Mouse (Mus musculus) myocyte (in vitro differentiated cells): Measurements from ENCODE around the gene Pspn. TPM values are rescaled to one million over a fixed set of nuclear protein-coding genes. Genes with fewer than 3 reads are reported as not detected.

ENCODE experiments used
- H3K27me3 ChIP-seq: one replicate; pipeline ENCODE4 v1.6.1; 2011; ENCODE audit not compliant: control insufficient read depth, insufficient read depth, insufficient read length
- H3K36me3 ChIP-seq: one replicate; pipeline ENCODE4 v1.6.1; 2011; ENCODE audit not compliant: control insufficient read depth, insufficient read depth
- H3K4me2 ChIP-seq: one replicate; pipeline ENCODE4 v1.6.1; 2011; ENCODE audit warnings: low read depth, control low read depth
- H3K4me3 ChIP-seq: one replicate; pipeline ENCODE4 v1.5.1; 2011; ENCODE audit warnings: mild to moderate bottlenecking, control low read depth, moderate library complexity
- H3K79me2 ChIP-seq: one replicate; pipeline ENCODE4 v1.6.1; 2011; ENCODE audit not compliant: control insufficient read depth, insufficient read depth
- H3ac ChIP-seq: one replicate; pipeline ENCODE4 v1.6.1; 2011; ENCODE audit not compliant: control insufficient read depth, insufficient read length
- CEBPB ChIP-seq: IDR thresholded peaks from 2 replicates; pipeline ENCODE4 v1.6.1; 2011; ENCODE audit warnings: mild to moderate bottlenecking, moderate library complexity; ENCODE audit not compliant: poor library complexity, insufficient read depth, severe bottlenecking
- E2F4 ChIP-seq: IDR thresholded peaks from one replicate; pipeline ENCODE4 v1.6.1; 2011; ENCODE audit warnings: mild to moderate bottlenecking, control low read depth, moderate library complexity; ENCODE audit not compliant: insufficient read depth
- MAX ChIP-seq: IDR thresholded peaks from one replicate; pipeline ENCODE4 v1.6.1; 2011; ENCODE audit warnings: low read depth, mild to moderate bottlenecking, control low read depth
- MYOD1 ChIP-seq, 3 experiments: IDR thresholded peaks; one replicate each; pipeline ENCODE4 v1.6.1; 2011; ENCODE audit warnings: control low read depth in 2 of 3, low read depth in 2 of 3, mild to moderate bottlenecking in 2 of 3, moderate library complexity in 1 of 3; ENCODE audit not compliant: insufficient read length in 2 of 3, control insufficient read depth in 1 of 3
- MYOG ChIP-seq, 3 experiments: IDR thresholded peaks; one replicate each; pipeline ENCODE4 v1.6.1; 2011; ENCODE audit warnings: control low read depth in 2 of 3, low read depth in 2 of 3, mild to moderate bottlenecking in 2 of 3; ENCODE audit not compliant: insufficient read length in 2 of 3, control insufficient read depth in 1 of 3, insufficient read depth in 1 of 3
- POLR2A ChIP-seq: IDR thresholded peaks from one replicate; pipeline ENCODE4 v1.6.1; 2011; ENCODE audit warnings: low read depth, mild to moderate bottlenecking, control low read depth, moderate library complexity; ENCODE audit not compliant: insufficient read length
- POLR2AphosphoS2 ChIP-seq: IDR thresholded peaks from one replicate; pipeline ENCODE4 v1.6.1; 2011; ENCODE audit warnings: low read depth, control low read depth; ENCODE audit not compliant: insufficient read length
- REST ChIP-seq: IDR thresholded peaks from one replicate; pipeline ENCODE4 v1.6.1; 2011; ENCODE audit warnings: mild to moderate bottlenecking, control low read depth, moderate library complexity; ENCODE audit not compliant: insufficient read depth, insufficient read length
- SRF ChIP-seq: IDR thresholded peaks from one replicate; pipeline ENCODE4 v1.6.1; 2011; ENCODE audit warnings: low read depth; ENCODE audit not compliant: control insufficient read depth, insufficient read length
- TCF12 ChIP-seq: IDR thresholded peaks from one replicate; pipeline ENCODE4 v1.6.1; 2011; ENCODE audit warnings: mild to moderate bottlenecking, control low read depth; ENCODE audit not compliant: poor library complexity, insufficient read depth, severe bottlenecking
- TCF3 ChIP-seq: IDR thresholded peaks from one replicate; pipeline ENCODE4 v1.6.1; 2011; ENCODE audit warnings: low read depth, control low read depth; ENCODE audit not compliant: insufficient read length
- USF1 ChIP-seq: IDR thresholded peaks from one replicate; pipeline ENCODE4 v1.6.1; 2011; ENCODE audit warnings: low read depth, mild to moderate bottlenecking, control low read depth, moderate library complexity
- polyA plus RNA-seq: library from polyadenylated mRNA; unstranded; fragments of >200 nt; fragmentation: generic; extraction: Trizol; gene quantifications from one replicate; pipeline ENCODE4 v1.2.1, GENCODE M21; 2012; ENCODE audit warnings: missing spikeins

The Pspn gene
- polyA plus RNA-seq, 1 experiment = 1.1 TPM

DNA sequence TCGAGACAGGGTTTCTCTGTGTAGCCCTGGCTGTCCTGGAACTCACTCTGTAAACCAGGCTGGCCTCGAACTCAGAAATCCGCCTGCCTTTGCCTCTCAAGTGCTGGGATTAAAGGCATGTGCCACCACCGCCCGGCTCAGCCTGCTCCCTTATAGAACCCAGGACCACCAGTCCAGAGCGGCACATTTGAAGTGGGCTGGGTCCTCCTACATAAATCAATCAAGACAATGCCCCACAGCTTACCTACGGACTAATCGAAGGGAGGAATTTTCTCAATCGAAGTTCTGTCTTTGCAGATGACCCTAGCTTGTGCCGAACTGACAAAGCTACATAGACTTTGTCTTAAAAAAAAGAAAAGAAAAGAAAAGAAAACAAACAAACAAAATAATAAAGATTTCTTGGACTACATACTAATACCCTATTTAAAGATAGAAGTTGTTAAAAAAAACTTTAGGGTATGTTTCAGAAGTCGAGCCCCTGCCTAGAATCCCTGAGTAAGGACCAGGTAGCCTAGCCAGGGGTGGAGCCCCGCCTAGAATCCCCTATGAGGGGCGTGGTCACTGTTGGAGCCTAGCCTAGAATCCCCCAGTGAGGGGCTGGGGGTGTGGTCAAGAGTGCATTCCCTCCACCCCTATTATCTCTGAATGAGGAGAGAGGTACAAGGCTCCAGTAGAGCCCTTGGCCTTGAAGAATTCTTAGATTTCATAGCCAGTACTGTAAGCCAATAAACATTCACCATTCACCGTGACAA is 25.7 kb downstream of the Pspn start:
- H3K4me3 ChIP-seq = no peak overlapping the region
- H3K27me3 ChIP-seq = peaks cover 66% of the 10 kb centered on the region
- TF ChIP-seq POLR2A (no peak), TCF3 (no peak)
- no peak overlapping the region for H3K4me2 ChIP-seq
- no peaks in the 10 kb centered on the region for H3K36me3 ChIP-seq
- H3ac ChIP-seq = no peak overlapping the region
- H3K79me2 ChIP-seq = no peaks in the 10 kb centered on the region

DNA sequence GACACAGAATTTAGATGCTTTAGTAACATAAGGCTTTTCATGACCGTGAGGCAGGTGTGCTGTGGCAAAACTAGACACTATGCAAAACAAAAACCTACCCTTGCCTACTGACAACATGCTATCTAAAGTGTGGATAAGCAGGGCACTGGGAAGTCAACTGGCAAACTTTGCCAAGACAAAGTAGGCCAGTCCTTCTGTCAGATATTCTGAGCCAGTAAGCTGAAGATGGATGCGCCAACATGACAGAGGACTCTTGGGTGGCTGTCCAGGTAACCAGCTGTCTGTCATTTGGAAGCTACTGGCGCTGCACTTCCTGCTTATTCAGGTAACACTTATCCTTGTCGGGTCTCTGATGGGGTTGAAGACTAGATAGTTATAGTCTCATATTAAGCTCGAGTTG is 29.7 kb downstream of the Pspn start:
- TF ChIP-seq CEBPB (no peak), POLR2AphosphoS2 (no peak), TCF12 (no peak), REST (no peak), USF1 (no peak), MYOD1 (IDR thresholded peaks at IDR 0.05; ENCODE audit: control insufficient read depth in 1 of 3, insufficient read length in 2 of 3, low read depth in 2 of 3) (no peak), SRF (no peak), POLR2A (no peak), MAX (no peak), MYOG (IDR thresholded peaks at IDR 0.05; ENCODE audit: control insufficient read depth in 1 of 3, insufficient read depth in 1 of 3, insufficient read length in 2 of 3, low read depth in 2 of 3) (no peak), E2F4 (no peak), TCF3 (no peak)
- Histone ChIP-seq H3K36me3 (no peaks in the 10 kb centered on the region), H3K27me3 (peaks cover 37% of the 10 kb centered on the region), H3K4me3 (no peak overlapping the region), H3K79me2 (no peaks in the 10 kb centered on the region), H3ac (no peak overlapping the region), H3K4me2 (no peak overlapping the region)

DNA sequence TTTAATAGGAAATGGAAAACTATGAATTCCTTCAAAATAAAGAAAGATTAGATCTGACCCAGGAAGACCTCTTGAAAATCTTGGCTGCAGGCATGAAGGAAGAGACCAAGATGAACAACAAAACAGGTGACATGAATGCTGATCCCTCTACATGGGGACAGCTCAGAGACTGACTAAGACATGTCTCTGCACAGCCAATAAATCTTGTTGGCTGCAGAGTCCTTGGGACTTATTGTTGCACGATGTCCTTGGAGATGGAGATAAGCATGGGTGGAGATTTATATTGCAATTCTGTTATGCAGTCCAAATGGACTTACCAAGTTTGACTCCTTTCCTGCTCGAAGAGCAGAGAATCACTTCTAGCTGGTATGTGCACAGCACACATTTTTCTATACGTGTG is 30.5 kb downstream of the Pspn start:
- no peaks in the 10 kb centered on the region for H3K36me3 ChIP-seq
- H3ac ChIP-seq = no peak overlapping the region
- TF ChIP-seq CEBPB = no peak
- TF ChIP-seq SRF = no peak
- no peak for TF ChIP-seq REST
- H3K4me3 ChIP-seq = no peak overlapping the region
- H3K79me2 ChIP-seq = no peaks in the 10 kb centered on the region
- H3K27me3 ChIP-seq = peaks cover 31% of the 10 kb centered on the region
- H3K4me2 ChIP-seq = no peak overlapping the region

DNA sequence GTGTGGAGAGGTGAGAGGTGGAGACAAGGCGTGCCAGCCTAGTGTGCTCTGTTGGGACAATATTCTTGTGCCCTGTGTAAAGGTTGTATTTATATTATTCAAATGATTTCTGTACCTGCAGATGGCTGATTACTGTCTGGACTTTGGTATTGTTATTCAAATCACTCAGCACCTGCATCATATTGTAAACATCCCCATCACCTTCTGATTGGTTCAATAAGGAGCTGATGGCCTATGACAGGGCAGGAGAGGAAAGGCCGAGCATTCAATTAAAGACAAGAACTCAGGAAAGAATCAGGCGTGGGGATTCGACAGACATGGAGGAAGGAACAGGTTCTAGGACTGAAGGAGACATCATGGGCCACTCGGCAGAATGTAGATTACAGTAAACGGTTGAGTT is 36.2 kb downstream of the Pspn start:
- no peak overlapping the region for H3K4me3 ChIP-seq
- H3K36me3 ChIP-seq = no peaks in the 10 kb centered on the region
- H3K79me2 ChIP-seq = no peaks in the 10 kb centered on the region
- no peak overlapping the region for H3ac ChIP-seq
- peaks cover 16% of the 10 kb centered on the region for H3K27me3 ChIP-seq
- TF ChIP-seq MYOD1 (IDR thresholded peaks at IDR 0.05; ENCODE audit: control insufficient read depth in 1 of 3, insufficient read length in 2 of 3, low read depth in 2 of 3) = no peak
- no peak for TF ChIP-seq REST
- TF ChIP-seq SRF = no peak
- TF ChIP-seq MAX = no peak
- TF ChIP-seq CEBPB = no peak
- no peak for TF ChIP-seq TCF12
- TF ChIP-seq E2F4 = no peak
- no peak for TF ChIP-seq MYOG (IDR thresholded peaks at IDR 0.05; ENCODE audit: control insufficient read depth in 1 of 3, insufficient read depth in 1 of 3, insufficient read length in 2 of 3, low read depth in 2 of 3)
- no peak for TF ChIP-seq POLR2A
- no peak for TF ChIP-seq USF1
- TF ChIP-seq POLR2AphosphoS2 = no peak
- no peak overlapping the region for H3K4me2 ChIP-seq

DNA sequence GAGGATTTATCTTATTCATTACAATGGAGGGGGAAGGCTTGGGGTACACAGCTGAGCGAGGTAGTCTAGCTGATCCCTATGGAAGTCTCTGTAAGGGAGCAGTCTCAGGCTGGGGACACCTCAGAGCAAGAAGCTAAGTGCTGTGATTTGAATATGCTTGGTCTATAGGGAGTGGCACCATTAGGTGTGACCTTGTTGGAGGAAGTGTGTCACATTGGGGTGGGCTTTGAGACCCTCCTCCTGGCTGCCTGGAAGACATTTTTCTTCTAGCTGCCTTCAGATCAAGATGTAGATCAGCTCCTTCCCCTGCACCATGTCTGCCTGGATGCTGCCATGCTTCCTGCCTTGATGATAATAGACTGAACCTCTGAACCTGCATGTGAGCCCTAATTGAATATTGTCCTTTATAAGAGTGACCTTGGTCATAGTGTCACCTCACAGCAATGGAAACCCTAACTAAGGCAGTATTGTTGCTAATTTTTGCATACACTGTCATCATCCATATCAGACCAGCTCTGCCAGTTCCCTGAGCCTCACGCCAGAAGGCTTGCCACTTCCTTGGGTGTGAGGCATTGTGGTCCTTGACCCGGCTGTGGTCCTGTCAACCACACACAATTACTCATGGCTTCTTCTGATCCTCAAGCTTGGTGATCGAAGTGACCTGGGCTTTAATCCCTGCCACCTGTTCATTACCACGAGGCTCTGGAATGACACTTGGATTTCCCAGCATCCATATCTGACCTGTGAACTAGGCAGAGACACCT is 37.0 kb downstream of the Pspn start:
- H3K36me3 ChIP-seq = no peaks in the 10 kb centered on the region
- peaks cover 16% of the 10 kb centered on the region for H3K27me3 ChIP-seq
- no peak overlapping the region for H3K4me2 ChIP-seq
- no peak overlapping the region for H3ac ChIP-seq
- TF ChIP-seq TCF3 (no peak), MYOD1 (IDR thresholded peaks at IDR 0.05; ENCODE audit: control insufficient read depth in 1 of 3, insufficient read length in 2 of 3, low read depth in 2 of 3) (peak in 1 of 3 experiments; percentile 17)
- no peak overlapping the region for H3K4me3 ChIP-seq
- no peaks in the 10 kb centered on the region for H3K79me2 ChIP-seq
